Mouse (Mus musculus) kidney, embryonic 14.5 days (tissue): ENCODE measurements around the gene BC016579. TPM values are rescaled to one million over a fixed set of nuclear protein-coding genes. Genes with fewer than 3 reads are reported as not detected.
A peak's percentile ranks its signal among the peaks of the same experiment; 100 is the strongest.

Experiments used
- ATAC-seq: fragments of 200-750 bp; cut with Nextera tagmentation; 2 replicates; pipeline ENCODE4 v1.8.0; 2017; ENCODE audit warnings: moderate number of reproducible peaks, mild to moderate bottlenecking, moderate TSS enrichment, moderate library complexity; ENCODE audit not compliant: low FRiP score, low TSS enrichment
- H3K27ac ChIP-seq: fragments of 300-500 bp; sonication (generic); 2 replicates; pipeline ENCODE4 v1.5.1; 2014; ENCODE audit warnings: low read depth, mild to moderate bottlenecking, low read length, moderate library complexity, mixed read lengths
- H3K27me3 ChIP-seq: fragments of 300-500 bp; sonication (generic); 2 replicates; pipeline ENCODE4 v1.6.1; 2014; ENCODE audit warnings: mild to moderate bottlenecking, low read length; ENCODE audit not compliant: control insufficient read depth, insufficient read depth
- H3K36me3 ChIP-seq: fragments of 300-500 bp; sonication (generic); 2 replicates; pipeline ENCODE4 v1.6.1; 2014; ENCODE audit warnings: low read length, mixed read lengths; ENCODE audit not compliant: control insufficient read depth, insufficient read depth
- H3K4me1 ChIP-seq: fragments of 300-500 bp; sonication (generic); 2 replicates; pipeline ENCODE4 v1.6.1; 2014; ENCODE audit warnings: low read length, mixed read lengths; ENCODE audit not compliant: control insufficient read depth, insufficient read depth
- H3K4me2 ChIP-seq: fragments of 300-500 bp; sonication (generic); replicated peaks from 2 replicates; pipeline ENCODE4 v1.6.1; 2014; ENCODE audit warnings: low read depth, mild to moderate bottlenecking, low read length
- H3K4me3 ChIP-seq: fragments of 300-500 bp; sonication (generic); 2 replicates; pipeline ENCODE4 v1.5.1; 2014; ENCODE audit warnings: mild to moderate bottlenecking, low read length
- H3K9ac ChIP-seq: fragments of 300-500 bp; sonication (generic); 2 replicates; pipeline ENCODE4 v1.6.1; 2014; ENCODE audit warnings: low read depth, mild to moderate bottlenecking, low read length, moderate library complexity
- H3K9me3 ChIP-seq: fragments of 300-500 bp; sonication (generic); 2 replicates; pipeline ENCODE4 v1.6.1; 2016; ENCODE audit warnings: low read length; ENCODE audit not compliant: control insufficient read depth
- WGBS: fragments of 180-500 bp; shearing (Covaris S2); extraction: QIAGEN DNeasy Blood & Tissue Kit; methylation state at CpG from one replicate; pipeline ENCODE4 v1.1.7; 2014; 5-methylcytosine and 5-hydroxymethylcytosine counted together
- polyA plus RNA-seq: library from polyadenylated mRNA; unstranded; fragments of >200 nt; fragmentation: Nextera tagmentation; extraction: Ambion mirVana; gene quantifications from 2 replicates; pipeline ENCODE4 v1.2.1, GENCODE M21; 2014

The BC016579 gene
- polyA plus RNA-seq, 1 experiment from 2014 or later = 0.16 TPM

DNA sequence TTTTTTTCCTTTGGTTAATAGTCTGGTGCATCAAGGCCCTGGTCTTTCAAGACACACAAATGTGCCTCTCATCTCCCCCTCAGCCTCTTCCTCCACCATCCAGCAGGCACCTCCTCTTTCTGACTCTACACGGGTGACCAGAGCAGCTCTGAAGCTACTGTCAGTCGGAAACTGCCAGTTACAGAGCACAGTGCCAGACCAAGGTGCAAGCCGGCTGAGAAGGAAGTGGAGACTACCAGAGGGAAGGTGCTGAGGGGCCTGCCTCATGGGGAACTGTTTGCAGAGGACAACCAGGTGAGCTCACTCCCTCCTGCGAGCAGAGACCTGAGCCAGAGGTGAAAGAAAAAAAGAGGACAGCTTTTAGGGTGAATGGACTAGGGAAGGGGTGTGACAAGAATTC lies 43.6 kb downstream of the BC016579 start, which contains the start of gene Gcsam:
Gcsam (plus strand) TSS at position 114 of the 400 bp plus-strand sequence.
- WGBS = 70% methylated on average over 4 of the region's 4 CpGs
- H3K27ac ChIP-seq = no peak within 1 kb of the TSS
- H3K36me3 ChIP-seq = no peaks in the 10 kb centered on the region
- no peaks in the 10 kb centered on the region for H3K27me3 ChIP-seq
- H3K4me1 ChIP-seq = no peaks in the 10 kb centered on the region
- no peak within 1 kb of the TSS for H3K9ac ChIP-seq
- no peak within 1 kb of the TSS for H3K4me3 ChIP-seq
- ATAC-seq = no peak
- no peak within 1 kb of the TSS for H3K4me2 ChIP-seq
- no peaks in the 10 kb centered on the region for H3K9me3 ChIP-seq

DNA sequence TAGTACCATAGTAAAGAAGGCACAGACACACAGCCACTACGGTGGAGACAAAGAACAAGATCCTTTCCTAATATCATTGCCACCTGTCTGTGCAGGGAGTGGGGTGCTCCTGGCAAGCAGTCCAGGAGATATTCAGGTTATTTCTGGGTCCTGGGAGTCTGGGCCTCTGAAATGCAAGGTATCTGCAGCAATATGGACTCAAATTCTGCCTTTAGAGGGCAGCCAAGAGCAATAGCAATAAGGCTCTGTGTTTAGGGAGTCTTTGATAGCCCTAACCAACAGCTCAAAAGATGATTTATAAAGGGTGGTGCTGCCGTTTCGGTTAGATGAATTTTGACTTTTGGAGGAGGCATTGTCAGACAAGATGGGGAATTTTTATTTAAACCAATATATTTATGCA lies 44.6 kb downstream of the BC016579 start:
- Histone ChIP-seq H3K4me1 (no peaks in the 10 kb centered on the region), H3K9me3 (no peaks in the 10 kb centered on the region), H3K27ac (no peak overlapping the region), H3K9ac (no peak overlapping the region), H3K36me3 (no peaks in the 10 kb centered on the region), H3K27me3 (no peaks in the 10 kb centered on the region), H3K4me3 (no peak overlapping the region), H3K4me2 (no peak overlapping the region)
- ATAC-seq = no peak
- WGBS = 76% methylated on average over 3 of the region's 3 CpGs

DNA sequence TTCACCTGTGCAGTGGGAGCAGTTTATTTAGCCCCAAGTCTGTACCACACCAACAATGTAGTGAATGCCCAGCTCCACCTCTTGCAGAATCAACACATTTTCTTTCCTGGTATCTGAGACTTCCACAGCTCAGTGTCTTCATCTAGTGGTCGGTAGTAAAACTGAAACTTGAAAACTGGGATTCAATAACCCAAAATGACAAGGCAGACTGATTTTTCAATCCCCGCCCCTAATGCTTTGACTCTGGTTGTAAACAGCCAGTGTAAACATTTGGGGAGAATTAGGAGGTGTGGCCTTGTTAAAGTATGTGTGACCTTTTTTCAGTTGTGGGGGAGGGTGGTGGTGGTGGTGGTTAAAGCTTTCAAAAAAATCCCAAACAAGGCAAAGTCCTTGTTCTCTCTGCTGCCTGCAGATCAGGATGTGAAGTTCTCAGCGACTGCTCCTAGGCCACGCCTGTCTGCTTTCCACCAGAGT lies 45.4 kb downstream of the BC016579 start:
- H3K9ac ChIP-seq = no peak overlapping the region
- ATAC-seq = peak; percentile 28; the same call in 1 of the 2 replicates
- H3K27me3 ChIP-seq = no peaks in the 10 kb centered on the region
- no peak overlapping the region for H3K4me2 ChIP-seq
- 36% methylated on average over 4 of the region's 4 CpGs for WGBS
- H3K9me3 ChIP-seq = no peaks in the 10 kb centered on the region
- no peak overlapping the region for H3K27ac ChIP-seq
- H3K36me3 ChIP-seq = no peaks in the 10 kb centered on the region
- no peak overlapping the region for H3K4me3 ChIP-seq
- H3K4me1 ChIP-seq = no peaks in the 10 kb centered on the region

DNA sequence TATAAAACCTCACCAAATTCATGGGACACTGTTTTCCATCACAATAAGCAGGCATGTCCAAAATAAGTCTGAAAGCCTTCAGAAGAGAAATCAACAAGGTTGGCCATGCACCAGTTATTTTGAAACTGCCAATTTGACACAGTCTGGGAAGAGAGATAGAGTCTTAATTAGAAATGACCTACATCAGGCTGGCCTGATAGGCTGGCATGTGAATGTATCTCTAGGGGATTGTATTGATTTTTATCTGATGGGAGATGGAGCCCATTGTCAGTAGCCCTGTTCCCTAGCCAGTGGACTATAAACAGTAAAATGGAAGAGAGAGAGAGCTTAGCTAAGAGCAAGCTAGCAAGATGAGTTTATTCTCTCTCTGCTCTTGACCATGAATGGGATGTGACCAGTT lies 58.4 kb downstream of the BC016579 start:
- Histone ChIP-seq H3K9me3 (no peaks in the 10 kb centered on the region), H3K27me3 (no peaks in the 10 kb centered on the region), H3K4me2 (no peak overlapping the region), H3K4me3 (no peak overlapping the region), H3K36me3 (no peaks in the 10 kb centered on the region), H3K9ac (no peak overlapping the region), H3K27ac (no peak overlapping the region), H3K4me1 (no peaks in the 10 kb centered on the region)
- ATAC-seq = no peak

DNA sequence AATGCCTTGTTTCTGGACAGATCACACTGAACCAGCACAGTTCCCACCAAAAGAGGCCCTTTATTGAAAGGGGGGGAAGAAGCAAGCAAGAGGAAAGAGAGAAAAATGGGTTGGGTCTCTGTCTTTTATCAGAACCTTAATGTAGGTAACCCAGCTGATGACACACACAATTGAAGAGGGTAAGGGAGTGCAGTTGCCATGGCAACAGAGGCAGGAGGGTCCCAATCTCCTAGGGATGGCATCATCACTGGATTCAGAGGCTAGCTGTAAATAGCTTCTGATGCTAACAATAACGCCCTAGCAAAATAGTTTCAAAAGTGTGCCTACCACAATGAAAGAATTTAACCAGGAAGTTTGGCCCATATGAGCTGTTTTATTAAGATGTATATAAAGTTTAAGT lies 60.2 kb downstream of the BC016579 start:
- H3K9ac ChIP-seq = no peak overlapping the region
- no peak overlapping the region for H3K4me3 ChIP-seq
- 70% methylated on average over 1 of the region's 1 CpGs for WGBS
- no peaks in the 10 kb centered on the region for H3K36me3 ChIP-seq
- ATAC-seq = no peak
- H3K27ac ChIP-seq = no peak overlapping the region
- H3K27me3 ChIP-seq = no peaks in the 10 kb centered on the region
- no peaks in the 10 kb centered on the region for H3K4me1 ChIP-seq
- H3K9me3 ChIP-seq = no peaks in the 10 kb centered on the region
- no peak overlapping the region for H3K4me2 ChIP-seq

DNA sequence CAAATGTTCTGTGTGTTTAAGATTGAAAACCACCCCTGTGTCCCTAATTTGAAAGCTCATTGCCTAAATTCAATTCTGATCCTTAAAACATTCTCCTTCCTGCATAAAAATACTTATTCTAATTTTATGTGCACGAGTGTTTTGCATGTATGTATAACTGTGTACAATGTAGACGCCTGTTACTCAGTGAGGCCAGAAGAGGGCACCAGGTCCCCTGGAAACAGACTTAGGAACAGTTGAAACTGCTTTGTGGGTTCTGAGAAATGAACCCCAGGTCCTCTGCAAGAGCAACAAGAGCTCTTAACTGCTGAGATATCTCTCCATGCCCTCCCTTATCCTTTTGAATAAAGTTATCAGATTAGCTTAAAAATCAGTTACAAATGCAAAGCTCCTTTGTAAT lies 71.4 kb downstream of the BC016579 start:
- Histone ChIP-seq H3K9ac (no peak overlapping the region), H3K27ac (no peak overlapping the region), H3K4me3 (no peak overlapping the region), H3K9me3 (no peaks in the 10 kb centered on the region), H3K4me2 (no peak overlapping the region), H3K4me1 (no peaks in the 10 kb centered on the region), H3K27me3 (no peaks in the 10 kb centered on the region), H3K36me3 (no peaks in the 10 kb centered on the region)
- no peak for ATAC-seq
- 31% methylated on average over 2 of the region's 2 CpGs for WGBS

DNA sequence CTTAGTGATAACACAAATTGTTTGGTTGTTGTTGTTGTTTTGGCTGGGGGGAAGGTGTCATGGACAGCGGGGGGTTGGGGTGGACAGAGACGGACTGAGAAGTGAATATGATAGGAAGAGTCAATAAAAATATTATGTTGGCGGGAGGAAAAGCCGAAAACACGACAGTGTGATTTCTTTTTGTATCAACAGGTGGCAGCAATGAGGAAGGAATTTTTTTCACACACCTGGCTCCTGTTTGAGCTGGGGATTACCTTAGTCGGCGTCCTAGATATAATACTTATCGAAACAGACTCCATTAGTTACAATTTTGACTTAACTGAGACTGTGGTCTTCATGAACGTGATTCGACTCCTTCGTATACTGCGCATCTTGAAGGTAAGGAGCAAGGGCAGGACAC lies 74.0 kb downstream of the BC016579 start:
- H3K27ac ChIP-seq = no peak overlapping the region
- H3K4me2 ChIP-seq = no peak overlapping the region
- no peaks in the 10 kb centered on the region for H3K4me1 ChIP-seq
- no peaks in the 10 kb centered on the region for H3K27me3 ChIP-seq
- H3K4me3 ChIP-seq = no peak overlapping the region
- 73% methylated on average over 12 of the region's 12 CpGs for WGBS
- H3K9ac ChIP-seq = no peak overlapping the region
- no peaks in the 10 kb centered on the region for H3K9me3 ChIP-seq
- no peak for ATAC-seq
- H3K36me3 ChIP-seq = no peaks in the 10 kb centered on the region

Other genes with a start within 250 kb of the BC016579 start
- gene Cd200, start 245.0 kb downstream of the BC016579 start, polyA plus RNA-seq = 27.7 and 31.3 TPM in 2 replicates
- 0.85 and 0.86 TPM in 2 replicates for gene Gm609, start 161.1 kb downstream of the BC016579 start, polyA plus RNA-seq
- 3.7 and 3.8 TPM in 2 replicates for gene Gm17783, start 122.0 kb downstream of the BC016579 start, polyA plus RNA-seq
- gene Slc9c1, start 118.8 kb downstream of the BC016579 start, polyA plus RNA-seq = not detected in 2 replicates
- gene Gcsam, start 43.7 kb downstream of the BC016579 start, polyA plus RNA-seq = 0.07 and 0.19 TPM in 2 replicates
- not detected in 2 replicates for gene Tmprss7, start 39.6 kb upstream of the BC016579 start, polyA plus RNA-seq
- 8.0 and 8.5 TPM in 2 replicates for gene Tagln3, start 70.5 kb upstream of the BC016579 start, polyA plus RNA-seq
- 36.5 and 38.8 TPM in 2 replicates for gene Abhd10, start 88.9 kb upstream of the BC016579 start, polyA plus RNA-seq